8 mouse cellular contexts compared by ENCODE assay signal in the genomic region with DNA sequence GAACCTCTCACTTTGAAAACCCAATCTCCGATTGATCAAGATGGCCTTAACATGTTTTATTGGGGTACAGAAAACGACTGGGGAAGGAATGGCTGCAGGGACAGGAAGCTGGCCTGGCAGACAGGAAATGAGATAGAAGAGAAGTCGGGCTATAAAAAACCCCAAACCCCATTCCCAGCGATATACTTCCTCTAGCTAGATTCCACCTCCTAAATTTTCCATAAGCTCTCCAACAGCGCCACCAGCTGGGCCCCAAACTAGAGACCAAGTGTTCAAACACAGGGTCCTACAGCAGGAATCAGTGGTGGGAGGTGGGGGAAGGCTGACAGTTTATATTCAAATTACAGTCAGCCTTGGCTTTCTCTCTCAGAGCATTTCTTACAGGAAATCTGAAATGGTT. TPM values are rescaled to one million over a fixed set of nuclear protein-coding genes. Genes with fewer than 3 reads are reported as not detected.
DNase-seq lines count a peak whose midpoint lies in the region; ATAC-seq and TF ChIP-seq lines count a peak whose summit lies in the region.
"Had no signal": no experiment of that assay in that cellular context is flagged by ENCODE, and none has a peak within 500 bp of the region (broad histone marks: within the 10 kb centered on the region; RNA-seq: fewer than 3 reads in every experiment).

No protein-coding gene starts in this region.

- no peaks in the 10 kb centered on the region for H3K9me3 ChIP-seq in E14TG2a.4 (ENCODE audit: low read length)
- no peaks in the 10 kb centered on the region for H3K9me3 ChIP-seq in heart, embryonic 10.5 days
- H3K9me3 ChIP-seq: midbrain, embryonic 12.5 days had no signal

- H3K4me1 ChIP-seq in E14TG2a.4 (replicated peaks; ENCODE audit: low read depth, low read length): no peaks in the 10 kb centered on the region
- no peaks in the 10 kb centered on the region for H3K4me1 ChIP-seq in heart, embryonic 10.5 days
- H3K4me1 ChIP-seq: midbrain, embryonic 12.5 days had no signal

- intact Hi-C loops in left cerebral cortex, postnatal 4 days (cut with DNase I): no loop called here

- WGBS in heart, embryonic 10.5 days: 35% methylated on average over 5 of the region's 5 CpGs

- TF ChIP-seq CTCF in E14TG2a.4 (conservative IDR thresholded peaks at IDR 0.05; ENCODE audit: low read length): peak; percentile 12; the same call in 1 of the 2 replicates

- DNase-seq in left cerebral cortex, adult 18-20 months (ENCODE audit: low spot score in 2 of 2): peak; percentile 4 to 7
- DNase-seq in left cerebral cortex, postnatal 4 days: no peak
- DNase-seq in adrenal gland, adult 18-20 months (ENCODE audit: low spot score in 2 of 2): peak; percentile 53 to 56
- DNase-seq in heart, embryonic 10.5 days (ENCODE audit: low spot score): peak; percentile 76
- peak; percentile 49 for DNase-seq in lung, postnatal 14 days

- H3K27ac ChIP-seq in heart, embryonic 10.5 days: no peak overlapping the region
- H3K27ac ChIP-seq: midbrain, embryonic 12.5 days had no signal

- H3K4me3 ChIP-seq in E14TG2a.4 (replicated peaks; ENCODE audit: low read length): no peak overlapping the region
- no peak overlapping the region for H3K4me3 ChIP-seq in heart, embryonic 10.5 days
- H3K4me3 ChIP-seq: midbrain, embryonic 12.5 days had no signal

- ATAC-seq in erythroblast, adult 5-6 weeks (replicated peaks; ENCODE audit: low FRiP score, poor library complexity, severe bottlenecking): no peak

- no peaks in the 10 kb centered on the region for H3K36me3 ChIP-seq in E14TG2a.4 (ENCODE audit: insufficient read depth, low read length)
- H3K36me3 ChIP-seq in heart, embryonic 10.5 days: no peaks in the 10 kb centered on the region
- H3K36me3 ChIP-seq: midbrain, embryonic 12.5 days had no signal

- no peaks in the 10 kb centered on the region for H3K27me3 ChIP-seq in E14TG2a.4 (ENCODE audit: insufficient read depth, low read length)
- no peaks in the 10 kb centered on the region for H3K27me3 ChIP-seq in heart, embryonic 10.5 days (ENCODE audit: insufficient read depth, poor library complexity, severe bottlenecking)
- H3K27me3 ChIP-seq: midbrain, embryonic 12.5 days had no signal

RNA-seq across cellular contexts. Expression of a gene that starts 35.8 kb away (rescaled TPM):
- total RNA-seq in left cerebral cortex, adult 18-20 months (2021): under 1 TPM; 0.12 TPM
- total RNA-seq in left cerebral cortex, postnatal 4 days (2021): 1 to 10 TPM in 1 of 2 experiments, under 1 TPM in 1; 0.76 to 1.2 TPM
- 1 to 10 TPM; 4.6 to 5.7 TPM for total RNA-seq in adrenal gland, adult 18-20 months (2021)
- polyA plus RNA-seq in heart, embryonic 10.5 days (2016; fragmentation: Nextera tagmentation; extraction: Ambion mirVana): 1.8 and 4.0 TPM in 2 replicates
- 2.3 and 3.3 TPM in 2 replicates for total RNA-seq in erythroblast, adult 5-6 weeks (2015; ENCODE audit: low replicate concordance)
- 0.14 and 3.4 TPM in 2 replicates for total RNA-seq in erythroblast, adult 5-6 weeks (2017; ENCODE audit: low replicate concordance)
